Mouse (Mus musculus): ENCODE data around the gene Rnf151. TPM values are rescaled to one million over a fixed set of nuclear protein-coding genes. Genes with fewer than 3 reads are reported as not detected.
"Not testable (repeated sequence)": the region's sequence is repeated elsewhere in the genome, so short reads cannot be mapped to it uniquely, and the experiment has no call there.

The Rnf151 gene
- polyA plus RNA-seq, 1 experiment from 2014 or later = 0.15 TPM

GRCm38 (mm10) chr17:24719494-24720222, 1.8 kb upstream of the Rnf151 start:
- H3K9me3 ChIP-seq (ENCODE audit: control insufficient read depth, low read length) = no peaks in the 10 kb centered on the region
- DNase-seq (ENCODE audit: low spot score) (peak; percentile 98), ATAC-seq (replicated peaks; ENCODE audit: low FRiP score, low TSS enrichment, low read depth) (peak; percentile 97)
- under 1% methylated on average over 61 of the region's 61 CpGs for WGBS
- H3K9ac ChIP-seq (ENCODE audit: low read length) = peak overlapping the region; percentile 94
- peak overlapping the region; percentile 83 for H3K27ac ChIP-seq (ENCODE audit: low read depth)
- no peaks in the 10 kb centered on the region for H3K27me3 ChIP-seq (replicated peaks; ENCODE audit: control insufficient read depth, insufficient read depth, low read length)
- peaks cover 23% of the 10 kb centered on the region for H3K4me1 ChIP-seq (replicated peaks; ENCODE audit: control insufficient read depth, insufficient read depth, low read length)
- H3K36me3 ChIP-seq (ENCODE audit: control insufficient read depth, insufficient read depth, low read length) = peaks cover 35% of the 10 kb centered on the region
- H3K4me2 ChIP-seq (ENCODE audit: low read length) = peak overlapping the region; percentile 67
- H3K4me3 ChIP-seq (ENCODE audit: low read depth, low read length) = peak overlapping the region; percentile 92

GRCm38 (mm10) chr17:24718938-24719337, 1.1 kb upstream of the Rnf151 start:
- peak overlapping the region; percentile 94 for H3K9ac ChIP-seq (ENCODE audit: low read length)
- not testable (repeated sequence) for DNase-seq (ENCODE audit: low spot score); H3K9me3 ChIP-seq (ENCODE audit: control insufficient read depth, low read length); H3K27me3 ChIP-seq (replicated peaks; ENCODE audit: control insufficient read depth, insufficient read depth, low read length); ATAC-seq (replicated peaks; ENCODE audit: low FRiP score, low TSS enrichment, low read depth); H3K27ac ChIP-seq (ENCODE audit: low read depth)
- H3K4me1 ChIP-seq (replicated peaks; ENCODE audit: control insufficient read depth, insufficient read depth, low read length) = peaks cover 23% of the 10 kb centered on the region
- H3K36me3 ChIP-seq (ENCODE audit: control insufficient read depth, insufficient read depth, low read length) = peaks cover 35% of the 10 kb centered on the region
- 66% methylated on average over 5 of the region's 5 CpGs for WGBS
- peak overlapping the region; percentile 67 for H3K4me2 ChIP-seq (ENCODE audit: low read length)
- peak overlapping the region; percentile 92 for H3K4me3 ChIP-seq (ENCODE audit: low read depth, low read length)

DNA sequence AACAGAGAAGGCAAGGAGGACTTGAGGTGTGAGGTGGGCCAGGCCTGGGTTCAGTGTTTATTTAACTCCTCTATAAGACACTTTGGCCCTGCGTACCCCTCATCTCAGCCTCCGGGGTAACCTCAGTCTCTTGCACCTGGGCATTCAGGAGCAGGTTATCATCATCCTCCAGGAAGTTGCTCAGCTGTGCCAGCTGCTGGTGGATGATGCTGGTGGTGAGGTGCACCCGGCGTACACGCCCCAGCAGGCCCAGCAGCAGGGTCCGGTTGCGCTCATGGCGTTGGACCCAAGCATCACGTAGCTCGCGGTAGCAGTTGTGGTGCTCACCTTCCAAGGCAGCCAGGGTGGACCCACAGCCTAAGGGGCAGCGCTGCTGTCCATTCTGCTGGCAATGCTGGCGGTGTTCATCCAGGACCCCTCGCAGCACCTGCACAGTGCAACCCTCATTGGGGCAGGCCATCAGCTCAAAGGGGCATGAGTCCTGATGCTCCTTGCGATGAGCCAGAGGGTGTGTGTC, 1.6 kb downstream of the Rnf151 start:
- 95% methylated on average over 15 of the region's 15 CpGs for WGBS
- no peak for DNase-seq (ENCODE audit: low spot score)
- no peak overlapping the region for H3K9ac ChIP-seq (ENCODE audit: low read length)

DNA sequence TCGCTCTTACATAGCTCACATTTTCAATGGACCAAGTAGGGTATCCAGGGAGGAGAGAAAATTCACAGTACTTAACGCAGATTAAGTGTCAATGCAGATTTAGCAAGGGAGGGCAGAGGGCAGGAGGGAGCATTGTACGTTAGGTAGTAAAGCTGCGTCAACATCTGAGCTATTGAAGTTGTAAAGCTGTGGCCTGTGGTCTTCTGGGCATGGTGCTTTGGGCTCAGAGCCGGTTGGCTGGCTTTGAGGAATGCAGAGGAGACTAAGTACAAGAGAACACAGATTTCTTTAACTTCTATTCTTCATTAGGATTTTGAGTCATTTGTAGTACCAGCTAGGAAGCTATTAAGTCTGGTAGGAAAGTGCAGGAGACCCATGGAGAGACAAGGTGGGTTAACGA, 2.3 kb downstream of the Rnf151 start:
- Histone ChIP-seq H3K27ac (ENCODE audit: low read depth) (no peak overlapping the region), H3K36me3 (ENCODE audit: control insufficient read depth, insufficient read depth, low read length) (peaks cover 17% of the 10 kb centered on the region), H3K9me3 (ENCODE audit: control insufficient read depth, low read length) (no peaks in the 10 kb centered on the region), H3K4me1 (replicated peaks; ENCODE audit: control insufficient read depth, insufficient read depth, low read length) (no peaks in the 10 kb centered on the region; the same call in 1 of the 2 replicates), H3K27me3 (replicated peaks; ENCODE audit: control insufficient read depth, insufficient read depth, low read length) (no peaks in the 10 kb centered on the region), H3K9ac (ENCODE audit: low read length) (no peak overlapping the region), H3K4me3 (ENCODE audit: low read depth, low read length) (no peak overlapping the region), H3K4me2 (ENCODE audit: low read length) (no peak overlapping the region)
- 74% methylated on average over 6 of the region's 6 CpGs for WGBS
- no peak for ATAC-seq (replicated peaks; ENCODE audit: low FRiP score, low TSS enrichment, low read depth)
- DNase-seq (ENCODE audit: low spot score) = no peak

More for the DNA sequence above, 1.6 kb downstream of the Rnf151 start:
- H3K4me1 ChIP-seq (replicated peaks; ENCODE audit: control insufficient read depth, insufficient read depth, low read length) = peaks cover 2% of the 10 kb centered on the region; the same call in 1 of the 2 replicates
- no peak overlapping the region for H3K4me3 ChIP-seq (ENCODE audit: low read depth, low read length)
- H3K4me2 ChIP-seq (ENCODE audit: low read length) = no peak overlapping the region
- no peak overlapping the region for H3K27ac ChIP-seq (ENCODE audit: low read depth)
- H3K36me3 ChIP-seq (ENCODE audit: control insufficient read depth, insufficient read depth, low read length) = peaks cover 21% of the 10 kb centered on the region
- no peaks in the 10 kb centered on the region for H3K27me3 ChIP-seq (replicated peaks; ENCODE audit: control insufficient read depth, insufficient read depth, low read length)
- no peaks in the 10 kb centered on the region for H3K9me3 ChIP-seq (ENCODE audit: control insufficient read depth, low read length)
- no peak for ATAC-seq (replicated peaks; ENCODE audit: low FRiP score, low TSS enrichment, low read depth)

DNA sequence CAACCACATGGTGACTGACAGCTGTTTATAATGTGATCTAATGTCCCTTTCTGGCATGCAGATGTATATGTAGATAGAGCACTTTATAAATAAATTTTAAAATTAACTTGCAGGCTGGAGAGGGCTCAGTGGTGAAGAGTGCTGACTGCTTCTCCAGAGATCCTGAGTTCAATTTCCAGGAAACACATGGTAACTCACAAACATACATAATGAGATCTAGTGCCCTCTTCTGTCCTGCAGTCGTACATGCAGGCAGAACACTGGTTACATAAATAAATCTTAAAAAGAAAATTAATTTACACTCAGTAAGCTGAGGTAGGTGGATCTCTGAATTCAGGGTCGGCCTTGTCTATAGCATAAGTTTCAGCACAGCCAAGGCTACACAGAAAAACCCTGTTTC, 9.2 kb downstream of the Rnf151 start:
- H3K4me3 ChIP-seq (ENCODE audit: low read depth, low read length) = no peak overlapping the region
- no peak overlapping the region for H3K27ac ChIP-seq (ENCODE audit: low read depth)
- H3K4me1 ChIP-seq (replicated peaks; ENCODE audit: control insufficient read depth, insufficient read depth, low read length) = peaks cover 6% of the 10 kb centered on the region
- 33% methylated on average over 2 of the region's 2 CpGs for WGBS
- no peaks in the 10 kb centered on the region for H3K27me3 ChIP-seq (replicated peaks; ENCODE audit: control insufficient read depth, insufficient read depth, low read length)
- H3K36me3 ChIP-seq (ENCODE audit: control insufficient read depth, insufficient read depth, low read length) = peaks cover 17% of the 10 kb centered on the region
- DNase-seq (ENCODE audit: low spot score) = no peak
- no peaks in the 10 kb centered on the region for H3K9me3 ChIP-seq (ENCODE audit: control insufficient read depth, low read length)
- ATAC-seq (replicated peaks; ENCODE audit: low FRiP score, low TSS enrichment, low read depth) = no peak
- no peak overlapping the region for H3K4me2 ChIP-seq (ENCODE audit: low read length)
- H3K9ac ChIP-seq (ENCODE audit: low read length) = no peak overlapping the region

DNA sequence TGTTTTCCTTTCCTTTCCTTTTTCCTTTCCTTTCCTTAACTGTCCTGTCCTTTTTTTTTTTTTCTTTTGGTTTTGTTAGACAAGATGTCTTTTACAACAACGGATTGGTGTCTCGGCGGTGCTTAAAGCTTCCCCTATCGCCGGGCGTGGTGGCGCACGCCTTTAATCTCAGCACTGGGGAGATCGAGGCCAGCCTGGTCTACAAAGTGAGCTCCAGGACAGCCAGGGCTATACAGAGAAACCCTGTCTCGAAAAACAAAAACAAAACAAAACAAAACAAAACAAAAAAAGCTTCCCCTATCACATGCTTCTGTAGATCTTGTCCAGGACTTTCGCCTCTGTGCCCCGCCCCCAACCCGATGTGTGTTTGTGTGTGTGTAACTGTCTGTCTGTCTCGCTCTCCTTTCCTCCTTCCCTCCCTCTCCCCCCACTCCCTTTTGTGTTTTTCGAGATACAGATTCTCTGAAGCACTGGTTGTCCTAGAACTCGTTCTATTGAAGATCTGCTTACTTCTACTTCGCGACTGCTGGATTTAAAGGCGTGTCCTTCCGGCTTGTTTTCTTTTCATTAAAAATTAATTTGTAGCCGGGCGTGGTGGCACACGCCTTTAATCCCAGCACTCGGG, 9.9 kb downstream of the Rnf151 start:
- Histone ChIP-seq H3K4me3 (ENCODE audit: low read depth, low read length) (peak overlapping the region; percentile 90), H3K27ac (ENCODE audit: low read depth) (peak overlapping the region; percentile 83), H3K9me3 (ENCODE audit: control insufficient read depth, low read length) (no peaks in the 10 kb centered on the region), H3K4me1 (replicated peaks; ENCODE audit: control insufficient read depth, insufficient read depth, low read length) (peaks cover 6% of the 10 kb centered on the region), H3K9ac (ENCODE audit: low read length) (peak overlapping the region; percentile 81), H3K4me2 (ENCODE audit: low read length) (peak overlapping the region; percentile 88), H3K27me3 (replicated peaks; ENCODE audit: control insufficient read depth, insufficient read depth, low read length) (no peaks in the 10 kb centered on the region), H3K36me3 (ENCODE audit: control insufficient read depth, insufficient read depth, low read length) (peaks cover 23% of the 10 kb centered on the region)
- ATAC-seq (replicated peaks; ENCODE audit: low FRiP score, low TSS enrichment, low read depth) (peak; percentile 56), DNase-seq (ENCODE audit: low spot score) (no peak)
- WGBS = 5% methylated on average over 24 of the region's 24 CpGs

DNA sequence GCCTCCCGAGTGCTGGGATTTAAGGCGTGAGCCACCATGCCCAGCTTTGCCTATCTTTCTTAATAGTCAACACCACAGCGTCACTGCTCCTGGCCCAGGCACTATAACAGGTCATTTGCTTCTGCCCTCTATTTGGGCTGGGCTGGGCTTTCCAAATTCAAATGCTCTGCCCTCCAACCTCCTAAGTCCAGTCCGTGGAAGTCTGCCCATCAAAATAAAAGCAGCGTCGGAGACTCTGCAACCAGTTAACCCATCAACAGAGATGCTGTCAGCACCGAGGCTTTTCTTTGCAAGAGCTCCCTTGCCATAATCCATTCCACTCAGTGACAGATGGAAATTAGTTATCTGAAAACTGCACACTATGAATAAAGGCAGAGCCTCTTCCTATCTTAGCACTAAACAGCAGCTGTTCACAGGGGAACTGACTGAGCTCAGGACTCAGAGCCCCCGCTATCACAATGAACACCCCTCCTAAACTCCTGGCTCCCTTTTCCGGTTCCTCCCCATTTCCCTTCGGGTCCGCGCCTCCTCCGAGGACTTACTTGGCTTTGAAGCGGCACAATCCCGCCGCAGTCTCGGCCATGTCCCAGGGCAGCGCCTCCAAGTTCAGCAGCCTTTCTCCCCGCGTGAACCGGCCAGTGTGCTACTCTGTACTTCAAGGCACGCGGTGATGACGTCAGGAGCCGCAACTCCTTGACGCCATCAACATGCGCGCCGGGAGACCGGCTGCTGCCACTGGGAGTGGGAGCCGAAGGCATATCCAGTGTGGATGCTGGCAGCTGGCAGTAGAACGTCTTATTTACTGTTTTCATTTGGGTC, 10.7 kb downstream of the Rnf151 start, which contains the start of gene Tbl3:
Tbl3 (minus strand) TSS at position 679 of the 819 bp plus-strand sequence.
- H3K9me3 ChIP-seq (ENCODE audit: control insufficient read depth, low read length) = no peaks in the 10 kb centered on the region
- ATAC-seq (replicated peaks; ENCODE audit: low FRiP score, low TSS enrichment, low read depth) = peak; percentile 86
- peak within 1 kb of the TSS; percentile 88 for H3K4me2 ChIP-seq (ENCODE audit: low read length)
- peak within 1 kb of the TSS; percentile 81 for H3K9ac ChIP-seq (ENCODE audit: low read length)
- H3K36me3 ChIP-seq (ENCODE audit: control insufficient read depth, insufficient read depth, low read length) = peaks cover 28% of the 10 kb centered on the region
- H3K4me3 ChIP-seq (ENCODE audit: low read depth, low read length) = peak within 1 kb of the TSS; percentile 90
- peak within 1 kb of the TSS; percentile 83 for H3K27ac ChIP-seq (ENCODE audit: low read depth)
- H3K27me3 ChIP-seq (replicated peaks; ENCODE audit: control insufficient read depth, insufficient read depth, low read length) = no peaks in the 10 kb centered on the region
- H3K4me1 ChIP-seq (replicated peaks; ENCODE audit: control insufficient read depth, insufficient read depth, low read length) = peaks cover 6% of the 10 kb centered on the region
- peak; percentile 98 for DNase-seq (ENCODE audit: low spot score)
- WGBS = 4% methylated on average over 32 of the region's 32 CpGs

GRCm38 (mm10) chr17:24705821-24706220, 12.0 kb downstream of the Rnf151 start:
- H3K27me3 ChIP-seq (replicated peaks; ENCODE audit: control insufficient read depth, insufficient read depth, low read length) = no peaks in the 10 kb centered on the region
- H3K4me2 ChIP-seq (ENCODE audit: low read length) = no peak overlapping the region
- no peaks in the 10 kb centered on the region for H3K9me3 ChIP-seq (ENCODE audit: control insufficient read depth, low read length)
- peaks cover 6% of the 10 kb centered on the region for H3K4me1 ChIP-seq (replicated peaks; ENCODE audit: control insufficient read depth, insufficient read depth, low read length)
- no peak overlapping the region; the same call in 1 of the 2 replicates for H3K4me3 ChIP-seq (ENCODE audit: low read depth, low read length)
- peaks cover 42% of the 10 kb centered on the region for H3K36me3 ChIP-seq (ENCODE audit: control insufficient read depth, insufficient read depth, low read length)
- DNase-seq (ENCODE audit: low spot score) (no peak), ATAC-seq (replicated peaks; ENCODE audit: low FRiP score, low TSS enrichment, low read depth) (no peak)
- 92% methylated on average over 3 of the region's 3 CpGs for WGBS
- no peak overlapping the region for H3K9ac ChIP-seq (ENCODE audit: low read length)
- H3K27ac ChIP-seq (ENCODE audit: low read depth) = no peak overlapping the region

Measured in intestine, embryonic 14.5 days (tissue).